ENCODE assay signal across 9 mouse cellular contexts in genomic region chr7:45642083-45642482, GRCm38 (mm10). TPM values are rescaled to one million over a fixed set of nuclear protein-coding genes. Genes with fewer than 3 reads are reported as not detected.
DNase-seq lines count a peak whose midpoint lies in the region; ATAC-seq lines count a peak whose summit lies in the region.
"Had no signal": no experiment of that assay in that cellular context is flagged by ENCODE, and none has a peak within 500 bp of the region (broad histone marks: within the 10 kb centered on the region; RNA-seq: fewer than 3 reads in every experiment).

No protein-coding gene starts in this region.

- no peak overlapping the region; the same call in 1 of the 2 replicates for H3K9ac ChIP-seq in hindbrain, embryonic 12.5 days
- H3K9ac ChIP-seq in neural tube, embryonic 13.5 days = no peak overlapping the region; the same call in none of the 2 replicates

- peaks cover 34% of the 10 kb centered on the region for H3K4me1 ChIP-seq in hindbrain, embryonic 12.5 days
- H3K4me1 ChIP-seq in neural tube, embryonic 13.5 days (replicated peaks) = peaks cover 44% of the 10 kb centered on the region

- peak overlapping the region; percentile 56 for H3K4me2 ChIP-seq in hindbrain, embryonic 12.5 days (replicated peaks)
- H3K4me2 ChIP-seq in neural tube, embryonic 13.5 days = peak overlapping the region; percentile 83

- H3K27ac ChIP-seq in hindbrain, embryonic 12.5 days = peak overlapping the region; percentile 83; the same call in 1 of the 2 replicates
- no peak overlapping the region for H3K27ac ChIP-seq in neural tube, embryonic 13.5 days (replicated peaks)

- no peaks in the 10 kb centered on the region for H3K9me3 ChIP-seq in hindbrain, embryonic 12.5 days (replicated peaks)
- H3K9me3 ChIP-seq in neural tube, embryonic 13.5 days = no peaks in the 10 kb centered on the region

- H3K4me3 ChIP-seq in hindbrain, embryonic 12.5 days = peak overlapping the region; percentile 36; the same call in 1 of the 2 replicates
- no peak overlapping the region for H3K4me3 ChIP-seq in neural tube, embryonic 13.5 days

- WGBS in hindbrain, embryonic 12.5 days = 86% methylated on average over 5 of the region's 5 CpGs
- 85% methylated on average over 5 of the region's 5 CpGs for WGBS in neural tube, embryonic 13.5 days

- no peaks in the 10 kb centered on the region for H3K27me3 ChIP-seq in hindbrain, embryonic 12.5 days
- no peaks in the 10 kb centered on the region for H3K27me3 ChIP-seq in neural tube, embryonic 13.5 days

- no peaks in the 10 kb centered on the region for H3K36me3 ChIP-seq in hindbrain, embryonic 12.5 days
- H3K36me3 ChIP-seq in neural tube, embryonic 13.5 days = no peaks in the 10 kb centered on the region

- intact Hi-C loops in left cerebral cortex, postnatal 4 days (cut with DNase I) = loop anchor here (5.0 kb wide), 1 partner anchor 60 kb away; no protein-coding TSS in a partner anchor
- intact Hi-C loops in left cerebral cortex, postnatal 14 days (cut with DNase I) = loop anchor here (5.0 kb wide), 1 partner anchor 55 kb away; the partner anchor contains the start of gene Car11

- ATAC-seq in hindbrain, embryonic 12.5 days (ENCODE audit: low FRiP score) = no peak
- ATAC-seq in neural tube, embryonic 13.5 days (ENCODE audit: low read depth) = no peak

- peak; percentile 74 for DNase-seq in cerebellum, adult 11-12 months
- no peak for DNase-seq in cerebellum, adult 11 months
- DNase-seq in left cerebral cortex, postnatal 4 days = peak; percentile 70
- DNase-seq in left cerebral cortex, postnatal 14 days (ENCODE audit: low spot score in 2 of 2) = no peak
- no peak for DNase-seq in embryo, embryonic 9.5 days (ENCODE audit: extremely low spot score)
- no peak for DNase-seq in adrenal gland, postnatal 25 days

RNA-seq across cellular contexts. Expression of gene Mamstr, which starts 2.3 kb away (rescaled TPM):
- total RNA-seq in left cerebral cortex, postnatal 4 days (2021) = 1 to 10 TPM; 1.7 to 2.6 TPM
- 1 to 10 TPM; 2.2 to 2.6 TPM for total RNA-seq in left cerebral cortex, postnatal 14 days (2021)
- 3.7 and 4.8 TPM in 2 replicates for polyA plus RNA-seq in hindbrain, embryonic 12.5 days (2016; fragmentation: Nextera tagmentation; extraction: Ambion mirVana)
- 3.1 and 3.4 TPM in 2 replicates for polyA plus RNA-seq in neural tube, embryonic 13.5 days (2015; fragmentation: Nextera tagmentation; extraction: Ambion mirVana)
- total RNA-seq in adrenal gland, postnatal 25 days (2021) = 3.5 and 4.3 TPM in 2 replicates

RNA-seq across cellular contexts. Expression of gene Rasip1, which starts 14.8 kb away (rescaled TPM):
- 10 to 100 TPM; 23.5 to 25.1 TPM for total RNA-seq in left cerebral cortex, postnatal 4 days (2021)
- 10 to 100 TPM; 11.2 to 11.3 TPM for total RNA-seq in left cerebral cortex, postnatal 14 days (2021)
- 15.6 and 16.2 TPM in 2 replicates for polyA plus RNA-seq in hindbrain, embryonic 12.5 days (2016; fragmentation: Nextera tagmentation; extraction: Ambion mirVana)
- 13.1 TPM in 2 replicates for polyA plus RNA-seq in neural tube, embryonic 13.5 days (2015; fragmentation: Nextera tagmentation; extraction: Ambion mirVana)
- 21.3 and 23.3 TPM in 2 replicates for total RNA-seq in adrenal gland, postnatal 25 days (2021)

RNA-seq across cellular contexts. Expression of gene Izumo1, which starts 20.5 kb away (rescaled TPM):
- under 1 TPM in 1 of 2 experiments, not detected in 1; 0.20 TPM for total RNA-seq in left cerebral cortex, postnatal 4 days (2021)
- under 1 TPM in 1 of 2 experiments, not detected in 1; 0.26 TPM for total RNA-seq in left cerebral cortex, postnatal 14 days (2021)
- polyA plus RNA-seq in hindbrain, embryonic 12.5 days (2016; fragmentation: Nextera tagmentation; extraction: Ambion mirVana) = 0.18 TPM in 1 of 2 replicates, not detected in the other
- polyA plus RNA-seq in neural tube, embryonic 13.5 days (2015; fragmentation: Nextera tagmentation; extraction: Ambion mirVana) = 0.10 TPM in 1 of 2 replicates, not detected in the other
- total RNA-seq in adrenal gland, postnatal 25 days (2021) = 0.36 TPM in 1 of 2 replicates, not detected in the other
- total RNA-seq: left cerebral cortex, postnatal 10 days had no signal

RNA-seq across cellular contexts. Expression of gene Fut2, which starts 24.1 kb away (rescaled TPM):
- not detected for total RNA-seq in left cerebral cortex, postnatal 4 days (2021)
- under 1 TPM; 0.19 to 0.46 TPM for total RNA-seq in left cerebral cortex, postnatal 14 days (2021)
- polyA plus RNA-seq in hindbrain, embryonic 12.5 days (2016; fragmentation: Nextera tagmentation; extraction: Ambion mirVana) = 0.37 TPM in 1 of 2 replicates, not detected in the other
- polyA plus RNA-seq in neural tube, embryonic 13.5 days (2015; fragmentation: Nextera tagmentation; extraction: Ambion mirVana) = 0.15 TPM in 1 of 2 replicates, not detected in the other
- not detected in 2 replicates for total RNA-seq in adrenal gland, postnatal 25 days (2021)

RNA-seq across cellular contexts. Expression of gene Fut1, which starts 25.0 kb away (rescaled TPM):
- total RNA-seq in left cerebral cortex, postnatal 4 days (2021) = under 1 TPM in 1 of 2 experiments, not detected in 1; 0.14 TPM
- not detected for total RNA-seq in left cerebral cortex, postnatal 14 days (2021)
- 0.14 TPM in 1 of 2 replicates, not detected in the other for polyA plus RNA-seq in hindbrain, embryonic 12.5 days (2016; fragmentation: Nextera tagmentation; extraction: Ambion mirVana)
- polyA plus RNA-seq in neural tube, embryonic 13.5 days (2015; fragmentation: Nextera tagmentation; extraction: Ambion mirVana) = not detected in 2 replicates
- not detected in 2 replicates for total RNA-seq in adrenal gland, postnatal 25 days (2021)

Comparison
In these comparisons a context has a peak if more than half of its experiments do, and no peak if none do; other contexts are left out.
1. DNase-seq: peak in cerebellum, adult 11-12 months (single experiment) and left cerebral cortex, postnatal 4 days (single experiment); none in cerebellum, adult 11 months (single experiment), left cerebral cortex, postnatal 14 days (0 of 2), embryo, embryonic 9.5 days (single experiment) and adrenal gland, postnatal 25 days (single experiment).